In genomic region chr9:61319721-61320120, GRCm38 (mm10) we compare ENCODE assay signal across 14 mouse cellular contexts. TPM values are rescaled to one million over a fixed set of nuclear protein-coding genes. Genes with fewer than 3 reads are reported as not detected.
DNase-seq lines count a peak whose midpoint lies in the region; ATAC-seq and TF ChIP-seq lines count a peak whose summit lies in the region.
"Had no signal": no experiment of that assay in that cellular context is flagged by ENCODE, and none has a peak within 500 bp of the region (broad histone marks: within the 10 kb centered on the region; RNA-seq: fewer than 3 reads in every experiment).

No protein-coding gene starts in this region.

- WGBS in heart, embryonic 11.5 days (ENCODE audit: insufficient replicate concordance), result 59% methylated on average over 6 of the region's 6 CpGs
- 30% methylated on average over 6 of the region's 6 CpGs for WGBS in liver, adult 2 months
- WGBS in liver, embryonic 12.5 days (ENCODE audit: insufficient replicate concordance), result 49% methylated on average over 6 of the region's 6 CpGs

- no peaks in the 10 kb centered on the region for H3K36me3 ChIP-seq in heart, embryonic 11.5 days (ENCODE audit: control insufficient read depth, insufficient read depth, low read length)
- no peaks in the 10 kb centered on the region for H3K36me3 ChIP-seq in liver, adult 2 months (ENCODE audit: control insufficient read depth, insufficient read depth, low read length)
- H3K36me3 ChIP-seq in liver, embryonic 12.5 days, result no peaks in the 10 kb centered on the region
- H3K36me3 ChIP-seq: heart, embryonic 15.5 days; neural tube, embryonic 12.5 days; stomach, embryonic 15.5 days had no signal

- H3K4me2 ChIP-seq in heart, embryonic 11.5 days, result no peak overlapping the region
- no peak overlapping the region for H3K4me2 ChIP-seq in liver, embryonic 12.5 days
- H3K4me2 ChIP-seq: heart, embryonic 15.5 days; neural tube, embryonic 12.5 days; stomach, embryonic 15.5 days had no signal

- H3K27me3 ChIP-seq in heart, embryonic 11.5 days (ENCODE audit: control insufficient read depth, insufficient read depth, low read length), result peaks cover 88% of the 10 kb centered on the region
- no peaks in the 10 kb centered on the region for H3K27me3 ChIP-seq in liver, adult 2 months (ENCODE audit: control insufficient read depth, insufficient read depth, low read length)
- peaks cover 95% of the 10 kb centered on the region for H3K27me3 ChIP-seq in liver, embryonic 12.5 days (replicated peaks)

- no peak overlapping the region for H3K27ac ChIP-seq in heart, embryonic 11.5 days (ENCODE audit: low read depth, low read length)
- H3K27ac ChIP-seq in liver, adult 2 months (replicated peaks; ENCODE audit: insufficient read depth, low read depth, low read length), result peak overlapping the region; percentile 14; the same call in 1 of the 2 replicates
- no peak overlapping the region for H3K27ac ChIP-seq in liver, embryonic 12.5 days
- H3K27ac ChIP-seq: heart, embryonic 15.5 days; neural tube, embryonic 12.5 days; stomach, embryonic 15.5 days had no signal

- no peaks in the 10 kb centered on the region for H3K79me2 ChIP-seq in liver, adult 2 months (ENCODE audit: control insufficient read depth, insufficient read depth, low read length)

- no peak for TF ChIP-seq CTCF in liver, adult 2 months (IDR thresholded peaks at IDR 0.05; ENCODE audit: low read depth, low read length)

- ATAC-seq in heart, embryonic 11.5 days (replicated peaks; ENCODE audit: insufficient number of reproducible peaks, low FRiP score, low TSS enrichment), result no peak
- no peak for ATAC-seq in liver, embryonic 12.5 days
- ATAC-seq in megakaryocyte-erythroid progenitor cell, adult 5-6 weeks (replicated peaks; ENCODE audit: low FRiP score, low TSS enrichment, poor library complexity, severe bottlenecking), result no peak

- H3K9ac ChIP-seq in heart, embryonic 11.5 days (ENCODE audit: low read depth, low read length), result no peak overlapping the region
- H3K9ac ChIP-seq in liver, adult 2 months (ENCODE audit: low read depth, low read length), result no peak overlapping the region
- no peak overlapping the region for H3K9ac ChIP-seq in liver, embryonic 12.5 days
- H3K9ac ChIP-seq: heart, embryonic 15.5 days; neural tube, embryonic 12.5 days; stomach, embryonic 15.5 days had no signal

- H3K4me3 ChIP-seq in heart, embryonic 11.5 days (ENCODE audit: low read depth, low read length), result no peak overlapping the region
- H3K4me3 ChIP-seq in liver, adult 2 months (ENCODE audit: insufficient read depth, low read depth, low read length), result no peak overlapping the region
- no peak overlapping the region for H3K4me3 ChIP-seq in liver, embryonic 12.5 days
- H3K4me3 ChIP-seq: heart, embryonic 15.5 days; megakaryocyte, embryonic 14.5 days; neural tube, embryonic 12.5 days; stomach, embryonic 15.5 days had no signal

- H3K4me1 ChIP-seq in heart, embryonic 11.5 days (ENCODE audit: control insufficient read depth, insufficient read depth, low read length), result peaks cover 29% of the 10 kb centered on the region
- H3K4me1 ChIP-seq in liver, adult 2 months (ENCODE audit: control insufficient read depth, insufficient read depth, low read length), result peaks cover 35% of the 10 kb centered on the region
- H3K4me1 ChIP-seq in liver, embryonic 12.5 days, result peaks cover 27% of the 10 kb centered on the region

- DNase-seq in heart, adult 11 months, result peak; percentile 89
- DNase-seq in liver, adult 2 months (ENCODE audit: extremely low read depth, low read depth, low spot score), result peak; percentile 94
- DNase-seq in brain, embryonic 18.5 days (ENCODE audit: low read depth, low spot score), result peak; percentile 3
- DNase-seq in right cerebral cortex, adult 2 months (ENCODE audit: low spot score in 2 of 2), result no peak
- DNase-seq: cerebellum, postnatal 36 days; right cerebral cortex, adult 18-20 months; thymus, postnatal 4 days had no signal

- TF ChIP-seq POLR2A in liver, adult 2 months (IDR thresholded peaks at IDR 0.05; ENCODE audit: extremely low read depth, insufficient read depth, low read length), result no peak

- no peaks in the 10 kb centered on the region; the same call in 1 of the 2 replicates for H3K9me3 ChIP-seq in heart, embryonic 11.5 days (replicated peaks; ENCODE audit: control insufficient read depth, low read length)
- no peaks in the 10 kb centered on the region for H3K9me3 ChIP-seq in liver, embryonic 12.5 days (replicated peaks)
- H3K9me3 ChIP-seq: neural tube, embryonic 12.5 days; stomach, embryonic 15.5 days had no signal

RNA-seq across cellular contexts. Expression of gene Tle3, which starts 52.4 kb away (rescaled TPM):
- 9.3 and 11.4 TPM in 2 replicates for polyA plus RNA-seq in heart, embryonic 11.5 days (2014; fragmentation: Nextera tagmentation; extraction: Ambion mirVana)
- total RNA-seq in liver, adult 2 months (2014; rRNA removed), result 2.4 and 2.9 TPM in 2 replicates
- 9.7 and 14.8 TPM in 2 replicates for polyA plus RNA-seq in liver, adult 2 months (2012; rRNA removed)
- 7.7 and 8.2 TPM in 2 replicates for polyA plus RNA-seq in liver, embryonic 12.5 days (2016; fragmentation: Nextera tagmentation; extraction: Ambion mirVana)
- 53.3 and 57.0 TPM in 2 replicates for total RNA-seq in megakaryocyte-erythroid progenitor cell, adult 5-6 weeks (2014; fragmentation: Nextera tagmentation)
- 19.1 and 26.7 TPM in 2 replicates for total RNA-seq in megakaryocyte-erythroid progenitor cell, adult 5-6 weeks (2017)

Comparison
In these comparisons a context has a peak if more than half of its experiments do, and no peak if none do; other contexts are left out.
1. DNase-seq: peak in heart, adult 11 months (single experiment), liver, adult 2 months (single experiment) and brain, embryonic 18.5 days (single experiment); none in right cerebral cortex, adult 2 months (0 of 2).